Mouse (Mus musculus) forebrain, embryonic 16.5 days (tissue): ENCODE measurements at regions not wholly inside any gene's neighbourhood (a gene's known extent, or its start where the extent isn't known, plus 50 kb on each side); places are given as distances from the start of the nearest gene placed in this dataset.

ENCODE experiments used
- ATAC-seq: fragments of 200-750 bp; cut with Nextera tagmentation; 2 replicates; pipeline ENCODE4 v1.8.0; 2017; ENCODE audit warnings: mild to moderate bottlenecking, moderate library complexity
- H3K27ac ChIP-seq: fragments of 300-500 bp; sonication (generic); 2 replicates; pipeline ENCODE4 v1.5.1; 2014; ENCODE audit warnings: low read length, control low read depth
- H3K27me3 ChIP-seq: fragments of 300-500 bp; sonication (generic); replicated peaks from 2 replicates; pipeline ENCODE4 v1.6.1; 2014; ENCODE audit warnings: low read length; ENCODE audit not compliant: control insufficient read depth, insufficient read depth
- H3K36me3 ChIP-seq: fragments of 300-500 bp; sonication (generic); 2 replicates; pipeline ENCODE4 v1.6.1; 2014; ENCODE audit not compliant: control insufficient read depth, insufficient read depth
- H3K4me1 ChIP-seq: fragments of 300-500 bp; sonication (generic); replicated peaks from 2 replicates; pipeline ENCODE4 v1.6.1; 2014; ENCODE audit warnings: low read length; ENCODE audit not compliant: control insufficient read depth, insufficient read depth
- H3K4me2 ChIP-seq: fragments of 300-500 bp; sonication (generic); 2 replicates; pipeline ENCODE4 v1.6.1; 2014; ENCODE audit warnings: mild to moderate bottlenecking, low read length, control low read depth
- H3K4me3 ChIP-seq: fragments of 300-500 bp; sonication (generic); replicated peaks from 2 replicates; pipeline ENCODE4 v1.5.1; 2014; ENCODE audit warnings: mild to moderate bottlenecking, low read length, control low read depth
- H3K9ac ChIP-seq: fragments of 300-500 bp; sonication (generic); replicated peaks from 2 replicates; pipeline ENCODE4 v1.6.1; 2014; ENCODE audit warnings: low read depth, low read length, control low read depth
- H3K9me3 ChIP-seq: fragments of 300-500 bp; sonication (generic); 2 replicates; pipeline ENCODE4 v1.6.1; 2016; ENCODE audit warnings: low read length; ENCODE audit not compliant: control insufficient read depth
- WGBS: fragments of 180-500 bp; shearing (Covaris S2); extraction: QIAGEN DNeasy Blood & Tissue Kit; methylation state at CpG from one replicate; pipeline ENCODE4 v1.1.7; 2014; 5-methylcytosine and 5-hydroxymethylcytosine counted together

- Histone ChIP-seq H3K9me3 (no peaks in the 10 kb centered on the region), H3K4me3 (no peak overlapping the region), H3K4me2 (no peak overlapping the region), H3K4me1 (no peaks in the 10 kb centered on the region), H3K36me3 (no peaks in the 10 kb centered on the region), H3K27ac (no peak overlapping the region), H3K9ac (no peak overlapping the region), H3K27me3 (no peaks in the 10 kb centered on the region)
- no peak for ATAC-seq
- WGBS, result 98% methylated on average over 1 of the region's 1 CpGs
These were observed 200.5 kb upstream of the Gm9747 start for GRCm38 (mm10) chr1:82032410-82032809.

- no peaks in the 10 kb centered on the region for H3K9me3 ChIP-seq
- no peak overlapping the region for H3K4me2 ChIP-seq
- no peaks in the 10 kb centered on the region for H3K27me3 ChIP-seq
- no peak overlapping the region for H3K4me3 ChIP-seq
- no peaks in the 10 kb centered on the region for H3K4me1 ChIP-seq
- 89% methylated on average over 4 of the region's 4 CpGs for WGBS
- no peak for ATAC-seq
- H3K27ac ChIP-seq, result no peak overlapping the region
- H3K9ac ChIP-seq, result no peak overlapping the region
- H3K36me3 ChIP-seq, result no peaks in the 10 kb centered on the region
These were observed 194.7 kb upstream of the Gm9747 start for GRCm38 (mm10) chr1:82038171-82038570.

- 79% methylated on average over 1 of the region's 1 CpGs for WGBS
- Histone ChIP-seq H3K4me2 (no peak overlapping the region), H3K27me3 (no peaks in the 10 kb centered on the region)
These were observed 194.2 kb upstream of the Gm9747 start for GRCm38 (mm10) chr1:82038698-82039097.

GRCm38 (mm10) chr1:82041286-82042050, 191.4 kb upstream of the Gm9747 start:
- ATAC-seq, result no peak
- Histone ChIP-seq H3K4me3 (no peak overlapping the region), H3K4me1 (no peaks in the 10 kb centered on the region), H3K27me3 (no peaks in the 10 kb centered on the region), H3K9me3 (no peaks in the 10 kb centered on the region), H3K9ac (no peak overlapping the region), H3K4me2 (no peak overlapping the region), H3K27ac (no peak overlapping the region), H3K36me3 (no peaks in the 10 kb centered on the region)
- 74% methylated on average over 3 of the region's 3 CpGs for WGBS

More at GRCm38 (mm10) chr1:82038698-82039097, 194.2 kb upstream of the Gm9747 start:
- Histone ChIP-seq H3K36me3 (no peaks in the 10 kb centered on the region), H3K4me1 (no peaks in the 10 kb centered on the region), H3K4me3 (no peak overlapping the region), H3K27ac (no peak overlapping the region), H3K9ac (no peak overlapping the region), H3K9me3 (no peaks in the 10 kb centered on the region)
- ATAC-seq, result no peak

GRCm38 (mm10) chr1:82042051-82042432, 190.9 kb upstream of the Gm9747 start:
- 37% methylated on average over 2 of the region's 2 CpGs for WGBS

GRCm38 (mm10) chr1:82042527-82042926, 190.4 kb upstream of the Gm9747 start:
- Histone ChIP-seq H3K36me3 (no peaks in the 10 kb centered on the region), H3K27ac (no peak overlapping the region), H3K4me1 (no peaks in the 10 kb centered on the region), H3K4me3 (no peak overlapping the region), H3K9ac (no peak overlapping the region), H3K4me2 (no peak overlapping the region), H3K27me3 (no peaks in the 10 kb centered on the region), H3K9me3 (no peaks in the 10 kb centered on the region)
- no peak for ATAC-seq
- WGBS, result 12% methylated on average over 3 of the region's 3 CpGs

More at GRCm38 (mm10) chr1:82042051-82042432, 190.9 kb upstream of the Gm9747 start:
- H3K9ac ChIP-seq, result no peak overlapping the region
- ATAC-seq, result no peak
- no peaks in the 10 kb centered on the region for H3K36me3 ChIP-seq
- no peaks in the 10 kb centered on the region for H3K4me1 ChIP-seq
- no peak overlapping the region for H3K4me3 ChIP-seq
- no peak overlapping the region for H3K4me2 ChIP-seq
- no peaks in the 10 kb centered on the region for H3K9me3 ChIP-seq
- no peaks in the 10 kb centered on the region for H3K27me3 ChIP-seq
- H3K27ac ChIP-seq, result no peak overlapping the region

GRCm38 (mm10) chr1:82066291-82066690, 166.6 kb upstream of the Gm9747 start:
- H3K27me3 ChIP-seq, result no peaks in the 10 kb centered on the region

GRCm38 (mm10) chr1:82068571-82068970, 164.3 kb upstream of the Gm9747 start:
- Histone ChIP-seq H3K4me1 (no peaks in the 10 kb centered on the region), H3K27ac (no peak overlapping the region), H3K4me3 (no peak overlapping the region), H3K9ac (no peak overlapping the region), H3K9me3 (no peaks in the 10 kb centered on the region), H3K4me2 (no peak overlapping the region), H3K36me3 (no peaks in the 10 kb centered on the region), H3K27me3 (no peaks in the 10 kb centered on the region)
- no peak for ATAC-seq
- WGBS, result 73% methylated on average over 4 of the region's 4 CpGs

More at GRCm38 (mm10) chr1:82066291-82066690, 166.6 kb upstream of the Gm9747 start:
- Histone ChIP-seq H3K36me3 (no peaks in the 10 kb centered on the region), H3K9me3 (no peaks in the 10 kb centered on the region), H3K9ac (no peak overlapping the region), H3K27ac (no peak overlapping the region), H3K4me2 (no peak overlapping the region), H3K4me3 (no peak overlapping the region), H3K4me1 (no peaks in the 10 kb centered on the region)
- 88% methylated on average over 6 of the region's 6 CpGs for WGBS
- ATAC-seq, result no peak

- Histone ChIP-seq H3K4me1 (no peaks in the 10 kb centered on the region), H3K27ac (no peak overlapping the region), H3K9me3 (no peaks in the 10 kb centered on the region), H3K9ac (no peak overlapping the region), H3K27me3 (no peaks in the 10 kb centered on the region), H3K36me3 (no peaks in the 10 kb centered on the region), H3K4me2 (no peak overlapping the region), H3K4me3 (no peak overlapping the region)
- 48% methylated on average over 9 of the region's 9 CpGs for WGBS
- 0 out of 2 replicates have a peak, but pooled peaks have one; percentile 8 for ATAC-seq
These were observed 162.5 kb upstream of the Gm9747 start for GRCm38 (mm10) chr1:82070181-82071109.
